Mouse (Mus musculus) testis, adult 2 months (tissue): ENCODE measurements around the gene Rdh16f2. TPM values are rescaled to one million over a fixed set of nuclear protein-coding genes. Genes with fewer than 3 reads are reported as not detected.
"Not testable (repeated sequence)": the region's sequence is repeated elsewhere in the genome, so short reads cannot be mapped to it uniquely, and the experiment has no call there.

Experiments
- H3K27ac ChIP-seq: fragments of 200-500 bp; 2 replicates; pipeline ENCODE4 v1.5.1; 2012; ENCODE audit warnings: low read depth, low read length; ENCODE audit not compliant: control insufficient read depth, insufficient read depth
- H3K27me3 ChIP-seq: fragments of 200-500 bp; 2 replicates; pipeline ENCODE4 v1.6.1; 2012; ENCODE audit warnings: mild to moderate bottlenecking, low read length, moderate library complexity; ENCODE audit not compliant: control insufficient read depth, insufficient read depth
- H3K36me3 ChIP-seq: fragments of 200-500 bp; 2 replicates; pipeline ENCODE4 v1.6.1; 2012; ENCODE audit warnings: mild to moderate bottlenecking, low read length; ENCODE audit not compliant: control insufficient read depth, insufficient read depth
- H3K4me1 ChIP-seq: fragments of 200-500 bp; 2 replicates; pipeline ENCODE4 v1.6.1; 2012; ENCODE audit warnings: low read length; ENCODE audit not compliant: control insufficient read depth, insufficient read depth
- H3K4me3 ChIP-seq: fragments of 200-500 bp; 2 replicates; pipeline ENCODE4 v1.5.1; 2012; ENCODE audit warnings: low read depth, mild to moderate bottlenecking, low read length, moderate library complexity, mixed read lengths; ENCODE audit not compliant: control insufficient read depth
- CTCF ChIP-seq: fragments of 200-500 bp; IDR thresholded peaks from 2 replicates; pipeline ENCODE4 v1.5.1; 2012; ENCODE audit warnings: low read depth, mild to moderate bottlenecking, inconsistent platforms, low read length, moderate library complexity; ENCODE audit not compliant: control insufficient read depth, insufficient read depth, insufficient replicate concordance
- POLR2A ChIP-seq: fragments of 200-500 bp; IDR thresholded peaks from 2 replicates; pipeline ENCODE4 v1.6.1; 2012; ENCODE audit warnings: low read depth, mild to moderate bottlenecking, inconsistent platforms, low read length, moderate library complexity; ENCODE audit not compliant: control insufficient read depth
- polyA plus RNA-seq: library from polyadenylated mRNA; depleted of rRNA; stranded (reverse); fragments of >200 nt; gene quantifications from 2 replicates; pipeline ENCODE4 v1.2.3, GENCODE M21; 2012

Rdh16f2 gene
- polyA plus RNA-seq, 1 experiment: 0.23 TPM

DNA sequence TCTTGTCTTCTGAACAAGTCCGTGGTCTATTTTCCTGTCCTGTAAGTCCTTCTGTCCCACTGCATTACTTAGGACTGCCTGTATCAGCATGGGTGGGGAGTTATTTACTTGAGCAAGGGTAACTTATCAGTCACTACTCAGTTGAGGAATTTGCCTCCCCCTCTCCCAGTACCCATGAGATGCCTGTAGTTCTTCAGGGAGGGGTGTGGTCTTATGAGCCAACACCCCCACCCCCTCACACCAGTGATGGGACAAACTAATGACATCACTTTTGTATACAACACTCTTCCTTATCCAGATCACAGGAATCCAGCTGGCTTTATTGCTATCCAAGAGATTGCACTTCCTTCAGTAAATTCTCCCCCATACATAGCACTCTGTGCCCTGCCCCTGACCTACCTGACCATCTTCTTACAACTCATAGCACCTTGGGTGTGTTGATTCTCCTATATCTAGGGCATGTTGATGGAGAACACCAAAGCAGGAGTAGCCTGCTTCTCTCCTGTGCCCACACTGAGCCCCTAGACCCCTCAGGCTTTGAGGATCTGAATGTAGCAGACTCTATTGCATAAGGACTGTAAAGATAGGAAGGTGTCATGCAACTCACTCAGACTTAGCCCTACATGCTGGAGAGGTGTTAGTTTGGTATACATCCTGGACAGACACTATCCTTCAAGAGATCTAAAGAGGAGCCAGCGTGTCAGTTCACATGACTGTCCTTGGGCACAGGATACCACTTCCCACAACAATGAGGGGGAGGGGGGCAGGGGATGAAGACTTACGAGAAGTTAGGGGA lies 12.2 kb downstream of the Rdh16f2 start:
- H3K27me3 ChIP-seq: no peaks in the 10 kb centered on the region
- H3K4me1 ChIP-seq: no peaks in the 10 kb centered on the region
- no peak overlapping the region for H3K4me3 ChIP-seq
- H3K36me3 ChIP-seq: no peaks in the 10 kb centered on the region
- TF ChIP-seq CTCF (no peak), POLR2A (no peak)
- no peak overlapping the region for H3K27ac ChIP-seq

DNA sequence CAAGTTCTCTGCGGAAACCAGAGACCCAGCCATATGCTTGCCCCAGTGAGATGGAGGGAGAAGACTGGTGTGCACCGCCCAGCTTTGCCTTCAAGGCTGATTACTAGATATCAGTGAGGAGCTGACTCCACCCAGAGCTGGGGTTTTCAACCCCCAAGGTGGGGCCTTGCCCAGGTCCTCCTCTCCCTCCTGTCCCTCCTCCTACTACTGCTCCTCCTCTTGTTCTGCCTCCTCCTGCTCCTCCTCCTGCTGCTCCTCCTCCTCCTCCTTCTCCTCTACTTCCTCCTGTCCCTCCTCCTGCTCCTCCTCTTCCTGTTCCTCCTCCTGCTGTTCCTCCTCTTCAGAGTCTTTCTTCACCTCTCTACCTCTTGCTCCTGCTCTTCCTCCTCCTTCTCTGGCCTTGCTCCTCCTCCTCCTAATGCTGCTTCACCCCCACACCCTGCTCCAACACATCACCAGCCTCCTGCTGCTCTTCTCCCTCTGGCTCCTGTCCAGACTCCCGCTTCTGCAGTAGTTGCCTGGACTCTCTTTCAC lies 12.9 kb downstream of the Rdh16f2 start:
- Histone ChIP-seq H3K27ac (no peak overlapping the region), H3K4me1 (no peaks in the 10 kb centered on the region), H3K36me3 (no peaks in the 10 kb centered on the region), H3K4me3 (no peak overlapping the region), H3K27me3 (no peaks in the 10 kb centered on the region)
- TF ChIP-seq POLR2A: peak; percentile 35; the same call in 1 of the 2 replicates
- no peak for TF ChIP-seq CTCF

- H3K27me3 ChIP-seq: no peaks in the 10 kb centered on the region
- no peak overlapping the region for H3K27ac ChIP-seq
- no peaks in the 10 kb centered on the region for H3K4me1 ChIP-seq
- H3K36me3 ChIP-seq: no peaks in the 10 kb centered on the region
- TF ChIP-seq CTCF (no peak), POLR2A (no peak)
- H3K4me3 ChIP-seq: no peak overlapping the region
Measured at GRCm38 (mm10) chr10:127881041-127881440, 14.8 kb downstream of the Rdh16f2 start.

GRCm38 (mm10) chr10:127886551-127886950 lies 20.3 kb downstream of the Rdh16f2 start:
- Histone ChIP-seq H3K4me1 (no peaks in the 10 kb centered on the region), H3K27me3 (no peaks in the 10 kb centered on the region), H3K27ac (no peak overlapping the region), H3K4me3 (no peak overlapping the region), H3K36me3 (no peaks in the 10 kb centered on the region)
- no peak for TF ChIP-seq CTCF
- TF ChIP-seq POLR2A: no peak

GRCm38 (mm10) chr10:127886971-127887370 lies 20.7 kb downstream of the Rdh16f2 start:
- TF ChIP-seq POLR2A: no peak
- TF ChIP-seq CTCF: no peak
- H3K4me3 ChIP-seq: no peak overlapping the region

GRCm38 (mm10) chr10:127888605-127889004 lies 22.3 kb downstream of the Rdh16f2 start, which contains the start of gene Rdh7:
TSS of gene Rdh7 (minus strand) at chr10:127888817.
- Histone ChIP-seq H3K27me3 (no peaks in the 10 kb centered on the region), H3K4me3 (no peak within 1 kb of the TSS), H3K36me3 (no peaks in the 10 kb centered on the region), H3K27ac (no peak within 1 kb of the TSS), H3K4me1 (no peaks in the 10 kb centered on the region)
- TF ChIP-seq POLR2A: no peak
- no peak for TF ChIP-seq CTCF

More at GRCm38 (mm10) chr10:127886971-127887370, 20.7 kb downstream of the Rdh16f2 start:
- H3K27me3 ChIP-seq: no peaks in the 10 kb centered on the region
- no peak overlapping the region for H3K27ac ChIP-seq
- H3K36me3 ChIP-seq: no peaks in the 10 kb centered on the region
- H3K4me1 ChIP-seq: no peaks in the 10 kb centered on the region

DNA sequence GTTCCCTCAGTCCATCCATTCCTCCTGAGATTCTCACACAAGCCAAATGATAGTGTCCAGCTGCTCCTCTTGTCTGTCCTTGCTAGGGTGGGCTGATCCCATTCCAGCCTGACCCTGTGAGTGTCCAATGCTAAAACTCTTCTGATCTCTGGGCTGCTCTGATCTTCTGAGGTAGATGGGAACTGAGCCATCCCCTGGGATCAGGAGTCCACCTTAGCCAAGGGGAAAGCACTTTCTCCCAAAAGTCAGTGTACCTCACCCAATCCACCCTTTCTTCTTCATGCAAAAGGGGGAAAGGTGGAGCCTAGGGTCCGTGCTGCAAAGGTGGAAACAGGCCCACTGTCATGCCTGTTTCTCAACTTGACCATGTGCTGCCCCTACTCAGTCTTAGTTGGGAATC lies 25.2 kb downstream of the Rdh16f2 start:
- Histone ChIP-seq H3K36me3 (no peaks in the 10 kb centered on the region), H3K4me3 (no peak overlapping the region), H3K27me3 (no peaks in the 10 kb centered on the region), H3K27ac (no peak overlapping the region), H3K4me1 (no peaks in the 10 kb centered on the region)
- TF ChIP-seq CTCF (no peak), POLR2A (no peak)

DNA sequence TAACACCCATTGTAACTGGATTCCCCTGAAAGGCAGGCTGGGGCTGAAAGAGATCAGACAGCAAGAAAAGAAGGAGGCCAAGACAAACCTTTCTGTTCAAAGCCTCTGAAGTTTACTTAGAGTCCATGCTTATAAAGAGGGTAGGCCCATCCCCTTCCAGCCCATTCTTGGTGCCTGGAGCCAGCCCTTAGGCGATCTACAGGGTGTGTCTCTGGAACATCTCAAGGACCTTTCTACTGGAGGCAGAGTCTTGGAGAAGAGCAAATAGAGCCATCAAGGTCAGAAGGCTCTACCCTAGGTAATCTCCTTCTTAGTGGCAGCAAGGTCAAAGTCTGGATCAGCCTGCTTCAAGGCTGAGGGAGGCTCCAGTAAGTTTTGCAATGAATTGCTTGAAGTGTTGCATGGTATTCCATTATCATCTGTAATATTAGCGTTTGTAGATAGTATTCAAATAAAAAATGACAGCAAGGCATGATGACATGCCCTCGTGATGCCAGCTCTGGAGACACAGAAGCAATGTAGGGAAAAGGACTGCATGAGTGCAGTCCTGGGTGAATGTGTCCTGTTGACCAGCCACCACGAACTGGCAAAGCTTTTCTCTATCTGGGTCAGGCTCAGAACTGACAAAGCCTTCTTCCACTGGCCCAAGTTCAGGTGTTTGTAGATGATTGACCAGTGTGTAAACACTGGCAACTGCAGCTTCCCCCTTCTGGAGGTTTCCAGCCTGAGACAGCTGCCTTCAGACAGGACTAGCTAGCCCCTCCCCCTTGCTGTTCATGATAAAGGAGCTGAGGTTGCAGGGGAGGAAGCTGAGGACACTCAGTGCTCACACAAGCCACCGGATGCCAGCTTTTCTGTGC lies 27.1 kb downstream of the Rdh16f2 start:
- not testable (repeated sequence) for H3K36me3 ChIP-seq, H3K27me3 ChIP-seq, H3K4me1 ChIP-seq, H3K27ac ChIP-seq, H3K4me3 ChIP-seq
